Mouse (Mus musculus) forebrain, postnatal 0 days (tissue): ENCODE data around the gene Mfsd13b. TPM values are rescaled to one million over a fixed set of nuclear protein-coding genes. Genes with fewer than 3 reads are reported as not detected.

ENCODE experiments used
- ATAC-seq: fragments of 200-750 bp; cut with Nextera tagmentation; 2 replicates; pipeline ENCODE4 v1.8.0; 2017; ENCODE audit warnings: mild to moderate bottlenecking, moderate library complexity
- DNase-seq: peaks from one replicate; pipeline ENCODE4 v3.0.0-alpha.2; 2015
- H3K27ac ChIP-seq: fragments of 300-500 bp; sonication (generic); 2 replicates; pipeline ENCODE4 v1.5.1; 2014; ENCODE audit warnings: low read depth, mild to moderate bottlenecking, antibody characterized with exemption, low read length, moderate library complexity, mixed read lengths
- H3K27me3 ChIP-seq: fragments of 300-500 bp; sonication (generic); 2 replicates; pipeline ENCODE4 v1.6.1; 2014; ENCODE audit warnings: mild to moderate bottlenecking, low read length, mixed read lengths; ENCODE audit not compliant: insufficient read depth
- H3K36me3 ChIP-seq: fragments of 300-500 bp; sonication (generic); 2 replicates; pipeline ENCODE4 v1.6.1; 2014; ENCODE audit warnings: mild to moderate bottlenecking, moderate library complexity; ENCODE audit not compliant: insufficient read depth
- H3K4me1 ChIP-seq: fragments of 300-500 bp; sonication (generic); 2 replicates; pipeline ENCODE4 v1.6.1; 2014; ENCODE audit warnings: antibody characterized with exemption; ENCODE audit not compliant: insufficient read depth
- H3K4me2 ChIP-seq: fragments of 300-500 bp; sonication (generic); 2 replicates; pipeline ENCODE4 v1.6.1; 2014; ENCODE audit warnings: low read depth, mild to moderate bottlenecking, moderate library complexity
- H3K4me3 ChIP-seq: fragments of 300-500 bp; sonication (generic); 2 replicates; pipeline ENCODE4 v1.5.1; 2014; ENCODE audit warnings: low read depth, low read length, mixed read lengths
- H3K9ac ChIP-seq: fragments of 300-500 bp; sonication (generic); 2 replicates; pipeline ENCODE4 v1.6.1; 2014; ENCODE audit warnings: mild to moderate bottlenecking
- H3K9me3 ChIP-seq: fragments of 300-500 bp; sonication (generic); 2 replicates; pipeline ENCODE4 v1.6.1; 2016; ENCODE audit warnings: low read length
- CTCF ChIP-seq: sonication (generic); IDR thresholded peaks from 2 replicates; pipeline ENCODE4 v1.5.1; 2016; ENCODE audit warnings: antibody characterized with exemption, control low read depth, low read depth
- WGBS: fragments of 180-500 bp; shearing (Covaris S2); extraction: QIAGEN DNeasy Blood & Tissue Kit; methylation state at CpG from one replicate; pipeline ENCODE4 v1.1.7; 2014; 5-methylcytosine and 5-hydroxymethylcytosine counted together
- polyA plus RNA-seq: library from polyadenylated mRNA; unstranded; fragments of >200 nt; fragmentation: Nextera tagmentation; extraction: Ambion mirVana; gene quantifications from 2 replicates; pipeline ENCODE4 v1.2.1, GENCODE M21; 2015
- total RNA-seq: library from RNA; depleted of rRNA; stranded (reverse); fragments of >200 nt; gene quantifications from 2 replicates; pipeline ENCODE4 v1.2.3, GENCODE M21; 2014

Gene Mfsd13b
- total and polyA plus RNA-seq, 2 experiments from 2014 or later: 0.21 to 0.48 TPM

- no peak for TF ChIP-seq CTCF
- Histone ChIP-seq H3K9ac (no peak overlapping the region), H3K4me1 (no peaks in the 10 kb centered on the region), H3K27me3 (no peaks in the 10 kb centered on the region), H3K4me2 (no peak overlapping the region), H3K36me3 (no peaks in the 10 kb centered on the region), H3K9me3 (no peaks in the 10 kb centered on the region), H3K4me3 (no peak overlapping the region), H3K27ac (no peak overlapping the region)
- 63% methylated on average over 5 of the region's 5 CpGs for WGBS
- peak; percentile 35 for DNase-seq
- ATAC-seq: no peak
Observed at GRCm38 (mm10) chr7:121002407-121002928, 20.2 kb downstream of the Mfsd13b start.

- 76% methylated on average over 4 of the region's 4 CpGs for WGBS
- no peaks in the 10 kb centered on the region for H3K36me3 ChIP-seq
- no peak overlapping the region for H3K9ac ChIP-seq
- no peak overlapping the region for H3K4me3 ChIP-seq
- H3K4me2 ChIP-seq: no peak overlapping the region
- no peak overlapping the region for H3K27ac ChIP-seq
- no peaks in the 10 kb centered on the region for H3K9me3 ChIP-seq
- ATAC-seq: no peak
- no peaks in the 10 kb centered on the region for H3K27me3 ChIP-seq
- no peaks in the 10 kb centered on the region for H3K4me1 ChIP-seq
- TF ChIP-seq CTCF: no peak
- DNase-seq: no peak
Observed at GRCm38 (mm10) chr7:121003793-121004418, 21.6 kb downstream of the Mfsd13b start.

DNA sequence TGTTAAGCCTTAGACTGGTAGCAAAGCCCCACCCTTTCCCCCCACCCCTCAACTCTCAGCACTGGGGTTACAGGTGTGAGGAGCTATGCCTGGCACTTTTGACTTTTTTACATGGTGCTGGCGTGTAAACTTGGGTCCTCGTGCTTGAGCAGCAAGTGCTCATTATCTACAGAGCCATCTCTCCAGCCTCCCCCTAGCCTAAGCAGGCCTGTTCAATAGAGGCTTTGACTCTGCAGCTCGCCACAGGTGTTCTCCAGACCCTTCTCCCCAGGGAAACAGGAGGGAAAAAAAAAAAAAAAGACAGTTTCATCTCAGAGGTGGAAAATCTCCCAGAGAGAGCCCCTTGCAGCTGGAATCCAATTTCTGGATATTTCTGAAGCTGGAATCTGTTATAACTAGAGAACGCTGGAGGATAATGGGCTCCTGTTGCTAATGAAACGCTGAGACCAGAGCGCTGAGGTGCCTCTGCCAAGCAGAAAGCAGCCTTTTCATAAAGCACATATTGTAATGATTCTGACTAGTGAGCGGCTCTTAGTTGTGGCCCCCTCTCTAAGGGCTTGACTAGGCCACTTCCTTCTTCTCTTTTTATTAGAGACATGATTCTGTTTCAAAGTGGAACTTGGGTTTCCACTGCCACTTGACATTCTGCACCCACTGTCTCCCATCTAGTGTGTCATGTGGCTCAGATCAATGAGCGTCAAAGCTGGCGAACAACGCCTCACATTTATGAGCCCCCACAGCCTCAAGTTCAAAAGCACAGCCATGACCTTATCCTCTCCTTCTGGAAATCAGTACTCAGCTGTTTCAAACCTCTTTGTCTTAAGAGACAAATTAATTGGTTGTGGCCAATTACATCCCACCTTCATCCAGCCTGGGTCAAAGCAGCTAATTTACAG, 29.7 kb downstream of the Mfsd13b start:
- no peaks in the 10 kb centered on the region for H3K36me3 ChIP-seq
- no peak for TF ChIP-seq CTCF
- 29% methylated on average over 10 of the region's 10 CpGs for WGBS
- no peak overlapping the region for H3K4me2 ChIP-seq
- ATAC-seq (peak; percentile 32), DNase-seq (no peak)
- no peaks in the 10 kb centered on the region for H3K27me3 ChIP-seq
- H3K4me1 ChIP-seq: no peaks in the 10 kb centered on the region
- H3K9me3 ChIP-seq: no peaks in the 10 kb centered on the region
- no peak overlapping the region for H3K4me3 ChIP-seq
- no peak overlapping the region for H3K9ac ChIP-seq
- no peak overlapping the region for H3K27ac ChIP-seq

DNA sequence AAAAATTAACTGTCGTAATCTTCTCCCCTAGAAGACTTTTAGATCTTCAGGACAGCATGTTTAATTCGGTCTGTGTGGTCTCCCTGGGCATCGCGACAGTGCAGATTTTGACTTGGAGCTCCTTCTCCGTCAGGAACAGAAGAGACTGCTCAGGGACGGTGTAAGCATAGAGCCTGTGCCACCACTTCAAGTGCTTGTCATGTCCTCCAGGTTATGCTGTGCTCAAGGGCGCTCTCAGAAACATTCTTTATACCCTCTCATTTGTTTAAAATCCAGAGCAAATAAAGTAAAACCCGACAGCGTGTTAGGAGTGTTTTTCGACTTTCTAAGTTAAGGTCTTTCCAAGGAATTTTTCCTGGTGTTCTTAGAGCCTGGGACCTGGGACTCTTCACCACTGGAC, 32.2 kb downstream of the Mfsd13b start:
- no peak overlapping the region for H3K9ac ChIP-seq

DNA sequence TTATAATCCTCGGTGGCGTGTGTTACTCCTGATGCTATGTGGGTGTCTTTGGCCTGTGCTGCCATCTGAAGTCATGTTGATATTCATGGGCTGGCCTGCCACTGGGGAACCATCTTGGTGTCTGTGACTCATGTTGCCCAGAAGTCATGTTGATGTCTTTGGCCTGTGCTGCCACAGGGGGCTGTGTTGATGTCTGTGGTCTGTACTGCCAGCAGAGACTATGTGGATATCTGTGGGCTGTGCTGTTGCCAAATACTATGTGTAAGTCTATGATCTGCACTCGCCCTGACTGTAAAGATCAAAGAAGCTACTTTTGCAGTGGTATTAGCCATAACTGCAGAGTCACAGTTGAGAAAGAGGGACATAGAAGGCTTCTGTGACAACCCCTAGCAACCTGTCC, 36.5 kb downstream of the Mfsd13b start:
- no peaks in the 10 kb centered on the region for H3K27me3 ChIP-seq
- H3K9ac ChIP-seq: no peak overlapping the region
- H3K4me1 ChIP-seq: no peaks in the 10 kb centered on the region
- no peaks in the 10 kb centered on the region for H3K9me3 ChIP-seq
- no peak overlapping the region for H3K4me2 ChIP-seq
- H3K27ac ChIP-seq: no peak overlapping the region
- no peaks in the 10 kb centered on the region for H3K36me3 ChIP-seq
- 92% methylated on average over 3 of the region's 3 CpGs for WGBS
- DNase-seq (no peak), ATAC-seq (no peak)
- H3K4me3 ChIP-seq: no peak overlapping the region
- TF ChIP-seq CTCF: no peak

More for the DNA sequence above, 32.2 kb downstream of the Mfsd13b start:
- Histone ChIP-seq H3K4me1 (no peaks in the 10 kb centered on the region), H3K27me3 (no peaks in the 10 kb centered on the region), H3K4me2 (no peak overlapping the region), H3K27ac (no peak overlapping the region), H3K4me3 (no peak overlapping the region), H3K36me3 (no peaks in the 10 kb centered on the region), H3K9me3 (no peaks in the 10 kb centered on the region)
- WGBS: 90% methylated on average over 10 of the region's 10 CpGs
- TF ChIP-seq CTCF: no peak
- DNase-seq (no peak), ATAC-seq (no peak)

- DNase-seq (no peak), ATAC-seq (no peak)
- Histone ChIP-seq H3K9ac (no peak overlapping the region), H3K9me3 (no peaks in the 10 kb centered on the region), H3K27ac (no peak overlapping the region), H3K27me3 (no peaks in the 10 kb centered on the region), H3K36me3 (no peaks in the 10 kb centered on the region), H3K4me2 (no peak overlapping the region), H3K4me1 (no peaks in the 10 kb centered on the region), H3K4me3 (no peak overlapping the region)
- 38% methylated on average over 8 of the region's 8 CpGs for WGBS
- TF ChIP-seq CTCF: peak; percentile 20; the same call in 1 of the 2 replicates
Observed at GRCm38 (mm10) chr7:121020277-121020676, 38.0 kb downstream of the Mfsd13b start.
